Mouse (Mus musculus): ENCODE data around the gene Ankfn1. TPM values are rescaled to one million over a fixed set of nuclear protein-coding genes. Genes with fewer than 3 reads are reported as not detected.

Ankfn1 gene
- polyA plus RNA-seq, 2 experiments from 2014 or later: not detected

GRCm38 (mm10) chr11:89574269-89574838 lies 203.1 kb downstream of the Ankfn1 start:
- ATAC-seq: no peak

- no peak for ATAC-seq
These were observed 207.9 kb downstream of the Ankfn1 start for GRCm38 (mm10) chr11:89569391-89570145.

GRCm38 (mm10) chr11:89568246-89568645 lies 209.2 kb downstream of the Ankfn1 start:
- no peak for ATAC-seq

GRCm38 (mm10) chr11:89551441-89551840 lies 226.0 kb downstream of the Ankfn1 start:
- no peak for ATAC-seq

- no peak for ATAC-seq
These were observed 226.5 kb downstream of the Ankfn1 start for GRCm38 (mm10) chr11:89550921-89551320.

- ATAC-seq: no peak
These were observed 228.7 kb downstream of the Ankfn1 start for GRCm38 (mm10) chr11:89548786-89549185.

GRCm38 (mm10) chr11:89546164-89546563 lies 231.3 kb downstream of the Ankfn1 start:
- ATAC-seq: no peak

GRCm38 (mm10) chr11:89544856-89545817 lies 232.3 kb downstream of the Ankfn1 start:
- ATAC-seq: no peak

GRCm38 (mm10) chr11:89538376-89538775 lies 239.1 kb downstream of the Ankfn1 start:
- ATAC-seq: no peak

- ATAC-seq: no peak
These were observed 249.5 kb downstream of the Ankfn1 start for GRCm38 (mm10) chr11:89527800-89528430.

GRCm38 (mm10) chr11:89515501-89515901 lies 262.0 kb downstream of the Ankfn1 start:
- no peak for ATAC-seq

GRCm38 (mm10) chr11:89508675-89509324 lies 268.7 kb downstream of the Ankfn1 start:
- no peak for ATAC-seq

- ATAC-seq: no peak
These were observed 270.7 kb downstream of the Ankfn1 start for GRCm38 (mm10) chr11:89506595-89507245.

GRCm38 (mm10) chr11:89505046-89505445 lies 272.4 kb downstream of the Ankfn1 start:
- ATAC-seq: no peak

GRCm38 (mm10) chr11:89501796-89502195 lies 275.7 kb downstream of the Ankfn1 start:
- ATAC-seq: no peak

- ATAC-seq: no peak
These were observed 276.5 kb downstream of the Ankfn1 start for GRCm38 (mm10) chr11:89500961-89501360.

GRCm38 (mm10) chr11:89481084-89481483 lies 296.4 kb downstream of the Ankfn1 start:
- ATAC-seq: no peak

- ATAC-seq: no peak
These were observed 300.5 kb downstream of the Ankfn1 start for GRCm38 (mm10) chr11:89476927-89477326.

GRCm38 (mm10) chr11:89476047-89476446 lies 301.4 kb downstream of the Ankfn1 start:
- no peak for ATAC-seq

- ATAC-seq: no peak
These were observed 304.6 kb downstream of the Ankfn1 start for GRCm38 (mm10) chr11:89472871-89473270.

- no peak for ATAC-seq
These were observed 312.1 kb downstream of the Ankfn1 start for GRCm38 (mm10) chr11:89465381-89465780.

GRCm38 (mm10) chr11:89462216-89462615 lies 315.2 kb downstream of the Ankfn1 start:
- no peak for ATAC-seq
